Mouse (Mus musculus) gastrocnemius, postnatal 36 days (tissue): Measurements from ENCODE around the gene Dtl. TPM values are rescaled to one million over a fixed set of nuclear protein-coding genes. Genes with fewer than 3 reads are reported as not detected.
A peak's percentile ranks its signal among the peaks of the same experiment; 100 is the strongest.

ENCODE experiments used
- DNase-seq, 2 experiments: peaks; one replicate each; pipeline ENCODE4 v3.0.0; 2022
- intact Hi-C: fragments of 180-260 bp; cut with DNase I; formaldehyde crosslinking; loops from one replicate; pipeline ENCODE4 v1.15.1; 2025
- long read RNA-seq, 2 experiments: library from polyadenylated mRNA; stranded (forward); transcript quantifications; one replicate each; pipeline ENCODE4 v2.0.0; 2021
- total RNA-seq, 2 experiments: library from RNA; stranded (reverse); gene quantifications; 2 replicates each; pipeline ENCODE4 v1.2.3; 2021

The Dtl gene
- total RNA-seq = under 1 TPM; 0.17 to 0.38 TPM
- long read RNA-seq, experiment 1 = 0 reads
- long read RNA-seq, experiment 2 = 0 reads

DNA sequence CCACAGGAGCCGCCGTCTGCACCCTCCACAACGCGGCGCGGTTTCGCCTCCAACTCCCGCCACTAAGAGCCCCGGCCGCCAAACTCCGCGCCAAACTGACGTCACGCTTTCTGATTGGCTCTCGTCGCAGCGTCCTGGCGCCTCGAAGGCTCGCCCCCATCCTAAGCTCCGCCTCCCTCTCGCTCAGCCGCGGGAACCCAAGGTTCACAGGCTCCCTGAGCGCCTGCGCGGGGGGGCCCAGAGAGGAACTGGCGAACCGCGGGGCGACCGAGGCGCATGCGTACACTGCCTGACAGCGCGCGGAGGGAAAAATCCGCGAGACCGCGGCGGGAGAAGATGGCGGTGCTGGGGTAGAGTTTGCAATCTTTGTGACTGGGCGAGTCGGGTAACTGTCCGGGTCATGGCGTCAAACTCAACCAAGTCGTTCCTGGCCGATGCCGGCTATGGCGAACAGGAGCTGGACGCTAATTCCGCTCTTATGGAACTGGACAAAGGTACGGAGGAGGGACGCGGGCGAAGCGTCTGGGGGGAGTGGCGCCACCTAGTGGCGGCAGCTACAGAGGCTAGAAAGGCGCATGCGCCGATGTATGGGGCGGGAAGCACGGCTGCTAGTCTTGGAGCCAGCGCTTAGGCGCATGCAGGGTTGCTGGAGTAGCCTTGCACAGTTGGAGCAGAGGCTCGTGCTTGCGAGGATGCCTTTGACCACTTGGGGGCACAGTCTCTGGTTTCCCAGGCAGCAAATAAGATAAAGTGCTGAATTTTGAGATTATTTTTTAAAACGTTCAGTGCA is at the start of gene Dtl, which contains the start of gene Ints7:
TSS of gene Dtl (minus strand) at position 87 of the 790 bp plus-strand sequence.
TSS of gene Ints7 (plus strand) at position 179 of the 790 bp plus-strand sequence.
- peak; percentile 98 to 100 for DNase-seq
- intact Hi-C loops = loop anchor here (2.0 kb wide), 1 partner anchor 243 kb away; no protein-coding TSS in a partner anchor

DNA sequence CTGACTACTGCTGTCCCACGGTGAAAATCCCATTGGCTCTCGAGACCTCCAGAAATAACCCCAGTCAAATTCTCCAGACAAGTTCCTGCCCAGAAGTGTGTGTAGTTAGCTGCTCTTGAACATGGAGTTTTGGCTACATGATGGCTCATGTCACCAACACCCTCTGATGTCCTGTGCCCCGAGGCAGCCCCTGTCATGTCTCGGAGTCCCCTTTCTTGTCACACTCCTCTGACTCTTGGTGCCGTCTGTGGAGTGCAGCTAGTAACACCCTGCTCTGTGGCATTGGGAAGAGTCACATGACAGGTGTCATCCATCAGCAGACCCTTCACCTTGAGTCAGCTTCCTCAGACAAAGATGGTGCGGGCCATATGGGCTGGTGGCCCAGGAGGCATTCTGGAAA is 49.7 kb upstream of the Dtl start:
- intact Hi-C loops = loop anchor here (5.0 kb wide), 1 partner anchor 92 kb away; the partner anchor contains the start of gene Lpgat1
- no peak for DNase-seq

DNA sequence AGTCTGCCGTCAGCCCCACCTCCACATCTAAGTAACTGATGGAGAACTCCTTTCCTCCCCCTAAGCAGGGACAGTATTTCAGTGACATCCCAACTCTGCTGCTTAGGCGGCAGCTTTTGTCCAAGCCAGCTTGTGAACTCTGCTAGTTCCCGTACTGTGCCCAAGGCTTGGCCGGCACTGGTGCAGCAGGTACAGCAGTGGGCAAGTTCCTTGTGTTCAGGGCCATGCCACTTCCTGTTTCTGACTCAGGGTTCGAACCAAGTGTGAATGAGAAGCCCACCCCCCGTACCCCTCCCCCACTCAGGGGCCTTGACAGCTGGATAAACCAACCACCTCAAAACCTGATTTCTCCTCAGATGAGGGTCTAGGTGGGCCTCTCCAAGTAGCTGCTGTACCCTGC is 49.1 kb upstream of the Dtl start:
- DNase-seq = no peak
- intact Hi-C loops = no loop called here

DNA sequence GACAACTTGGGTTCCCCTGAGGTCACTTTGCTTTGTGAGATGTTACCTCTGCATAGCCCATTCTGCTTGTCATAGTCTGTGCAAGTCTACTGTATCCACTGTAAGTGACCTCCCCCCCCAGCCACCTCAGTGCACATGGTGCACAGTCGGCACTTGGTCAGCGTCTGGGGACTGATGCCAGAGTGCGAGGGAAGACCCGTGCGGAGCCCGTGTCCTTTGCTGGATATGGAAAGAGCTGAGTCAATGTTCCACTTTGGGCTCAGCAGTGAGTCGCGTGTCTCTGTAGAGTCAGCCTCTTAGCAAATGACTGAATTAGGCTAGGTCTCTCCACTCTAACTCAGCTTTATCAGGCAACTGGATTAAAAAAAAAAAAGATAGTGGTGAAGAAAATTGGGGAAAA is 47.5 kb upstream of the Dtl start:
- intact Hi-C loops = no loop called here
- DNase-seq = peak in 1 of 2 experiments; percentile 17

DNA sequence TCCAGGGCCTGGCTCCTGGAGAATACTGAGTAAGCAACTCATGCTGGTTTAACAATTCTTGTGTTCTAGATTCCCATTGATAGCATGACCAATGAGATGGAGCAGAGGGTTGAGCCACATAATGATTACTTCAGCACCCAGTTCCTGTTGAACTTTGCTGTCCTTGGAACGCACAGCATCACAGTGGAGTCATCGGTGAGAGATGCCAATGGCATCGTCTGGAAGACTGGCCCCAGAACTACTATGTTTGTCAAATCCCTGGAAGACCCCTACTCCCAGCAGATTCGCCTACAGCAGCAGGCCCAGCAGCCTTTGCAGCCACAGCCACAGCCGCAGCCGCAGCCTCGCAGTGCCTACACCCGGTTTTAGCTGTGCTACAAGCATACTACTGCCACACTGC is 45.8 kb upstream of the Dtl start:
- intact Hi-C loops = no loop called here
- DNase-seq = no peak

DNA sequence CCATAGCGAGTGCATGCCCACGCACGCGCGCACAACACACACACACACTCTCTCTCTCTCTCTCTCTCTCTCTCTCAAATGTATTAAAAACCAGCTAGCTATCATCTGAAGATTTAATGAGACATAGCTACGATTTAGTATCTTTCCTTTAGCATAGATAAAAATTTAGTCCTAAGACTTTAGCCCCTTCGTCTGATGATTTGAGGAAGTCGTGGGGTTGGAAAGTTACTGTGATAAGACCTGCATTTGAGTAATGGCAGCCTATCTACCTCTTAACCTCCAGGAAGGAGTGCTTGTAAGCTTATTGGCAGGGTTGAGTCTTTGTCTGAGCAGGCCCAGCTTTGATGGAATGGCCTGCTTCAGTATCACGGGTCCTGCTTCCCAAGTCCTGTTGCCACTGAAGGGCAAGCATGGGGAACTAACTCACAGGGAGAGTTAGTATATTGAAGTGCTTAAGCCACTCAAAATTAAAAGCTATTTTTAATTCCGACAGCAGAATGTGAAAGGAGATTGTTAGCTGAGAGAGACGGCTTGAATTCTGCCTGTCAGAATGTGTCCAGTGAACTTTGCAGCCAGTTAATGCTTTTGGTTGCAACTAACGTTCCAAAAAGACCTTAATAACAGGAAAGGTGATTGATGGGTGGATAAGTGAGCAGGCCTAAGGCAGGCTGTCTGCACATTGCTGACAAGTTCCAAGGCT is 42.9 kb upstream of the Dtl start:
- DNase-seq = no peak
- intact Hi-C loops = no loop called here

DNA sequence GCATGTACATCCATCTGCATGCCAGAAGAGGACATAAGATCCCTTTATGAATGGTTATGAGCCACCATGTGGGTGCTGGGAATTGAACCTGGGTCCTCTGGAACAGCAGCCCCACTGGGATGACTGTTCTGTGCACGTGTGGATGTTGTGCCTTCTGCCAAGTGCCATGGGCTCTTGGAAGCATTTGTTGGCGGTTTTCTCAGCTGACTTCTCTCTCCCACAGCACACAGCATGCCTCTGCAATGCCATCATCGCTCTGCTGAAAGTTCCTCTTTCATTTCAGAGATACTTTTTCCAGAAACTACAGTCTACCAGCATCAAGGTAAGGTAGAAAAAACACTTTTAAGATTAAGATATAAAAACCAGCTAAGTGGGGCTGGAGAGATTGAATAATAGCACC is 42.2 kb upstream of the Dtl start:
- intact Hi-C loops = no loop called here
- no peak for DNase-seq

DNA sequence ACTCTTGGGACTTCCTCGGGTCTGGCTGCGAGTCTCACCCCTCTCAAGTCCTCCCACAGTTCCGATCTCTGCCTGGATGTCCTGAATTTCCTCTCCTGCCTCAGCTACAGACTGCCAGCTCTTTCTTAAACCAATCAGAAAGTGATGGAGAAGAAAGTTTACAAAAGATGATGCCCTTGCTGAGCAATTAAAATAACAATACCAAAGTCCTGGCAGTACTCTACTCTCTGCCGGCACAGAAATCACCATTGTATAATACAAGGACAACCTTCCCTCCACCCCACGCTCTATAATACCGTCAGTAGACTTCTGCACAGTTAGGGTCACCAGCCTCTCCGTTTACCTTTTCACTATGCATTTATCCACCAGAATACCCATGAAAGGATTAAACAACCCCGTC is 40.9 kb upstream of the Dtl start:
- intact Hi-C loops = no loop called here

DNA sequence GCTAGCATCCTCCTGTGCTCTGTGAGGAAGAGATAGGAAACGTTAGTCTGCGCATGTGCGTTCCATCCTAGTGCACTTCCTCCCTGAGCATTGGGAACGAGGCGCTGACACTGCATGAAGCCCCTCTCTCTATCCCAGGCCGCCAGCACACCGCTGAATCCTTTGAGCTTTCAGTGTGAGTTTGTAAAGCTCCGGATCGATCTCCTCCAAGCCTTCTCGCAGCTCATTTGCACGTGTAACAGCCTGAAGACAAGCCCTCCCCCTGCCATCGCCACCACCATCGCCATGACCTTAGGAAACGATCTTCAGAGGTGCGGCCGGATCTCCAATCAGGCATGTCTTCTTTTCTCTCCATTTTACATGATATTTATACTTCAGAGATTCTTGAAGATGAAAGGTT is 37.5 kb upstream of the Dtl start:
- intact Hi-C loops = no loop called here
- no peak for DNase-seq

More for the DNA sequence above, 40.9 kb upstream of the Dtl start:
- DNase-seq = no peak

DNA sequence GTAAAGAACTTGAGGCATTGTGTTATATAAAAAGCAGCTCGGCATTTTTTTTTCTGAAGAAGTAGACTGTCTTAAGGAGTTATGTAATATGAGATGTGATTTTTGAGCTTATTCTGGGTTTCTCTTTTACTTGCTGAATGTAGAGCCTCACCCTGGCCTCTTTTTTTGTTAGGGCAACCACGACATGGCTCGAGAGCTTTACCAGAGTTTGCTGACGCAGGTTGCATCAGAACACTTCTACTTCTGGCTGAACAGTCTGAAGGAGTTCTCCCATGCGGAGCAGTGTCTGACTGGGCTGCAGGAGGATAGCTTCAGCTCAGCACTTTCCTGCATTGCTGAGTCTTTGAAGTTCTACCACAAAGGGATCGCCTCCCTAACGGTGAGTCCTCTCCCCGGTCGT is 36.3 kb upstream of the Dtl start:
- DNase-seq = no peak
- intact Hi-C loops = no loop called here

DNA sequence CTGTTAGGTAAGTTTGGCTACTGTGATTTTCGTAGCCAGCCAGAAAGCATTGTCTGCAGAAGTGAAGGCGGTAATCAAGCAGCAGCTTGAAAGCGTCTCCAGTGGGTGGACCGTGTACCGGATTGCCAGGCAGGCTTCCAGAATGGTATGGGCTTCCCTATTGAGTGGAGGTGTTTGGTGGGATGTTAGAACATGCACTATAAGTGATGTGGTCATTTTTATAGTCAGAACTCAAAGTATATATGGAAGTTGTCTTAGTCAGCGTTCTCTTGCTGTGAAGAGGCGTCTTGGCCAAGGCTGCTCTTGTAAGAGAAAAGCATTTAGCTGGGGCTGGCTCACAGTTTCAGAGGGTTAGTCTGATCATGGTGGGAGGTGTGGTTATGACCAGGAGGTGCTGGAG is 35.0 kb upstream of the Dtl start:
- no peak for DNase-seq
- intact Hi-C loops = no loop called here

DNA sequence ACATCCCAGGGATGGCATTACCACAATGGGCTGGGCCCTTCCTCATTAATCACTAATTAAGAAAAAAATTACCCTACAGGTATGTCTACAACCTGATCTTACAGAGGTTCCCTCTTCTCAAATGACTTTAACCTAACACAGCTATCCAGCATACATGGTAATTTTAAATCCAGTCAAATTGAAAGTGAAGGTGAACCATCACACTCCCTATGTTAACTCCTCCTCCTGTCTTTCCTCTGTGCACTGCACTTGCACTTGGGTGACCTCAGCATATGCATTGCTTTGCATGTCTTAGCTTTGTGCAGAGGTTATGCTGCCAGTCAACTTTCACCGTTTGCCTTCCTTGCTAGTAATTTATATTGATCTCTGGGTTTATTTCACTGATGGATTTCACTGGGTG is 34.2 kb upstream of the Dtl start:
- DNase-seq = no peak
- intact Hi-C loops = no loop called here

DNA sequence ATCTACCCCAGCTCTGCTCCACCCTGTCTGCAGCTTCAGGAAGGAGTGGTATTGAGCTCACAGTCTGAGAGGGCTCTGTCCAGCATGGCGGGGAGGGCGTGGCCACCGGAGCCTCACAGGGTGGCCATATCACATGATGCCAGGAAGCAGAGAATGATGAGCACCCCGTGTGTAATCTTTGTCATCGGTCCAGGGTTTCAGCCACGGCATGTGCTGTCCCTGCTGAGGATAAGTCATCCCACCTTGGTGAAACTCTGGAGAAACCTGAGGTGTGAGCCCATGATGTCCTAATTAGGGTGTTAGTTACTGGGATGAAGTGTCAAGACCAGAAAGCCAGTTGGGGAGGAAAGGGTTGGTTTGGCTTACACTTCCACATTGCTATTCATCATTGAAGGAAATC is 33.7 kb upstream of the Dtl start:
- intact Hi-C loops = no loop called here
- no peak for DNase-seq

DNA sequence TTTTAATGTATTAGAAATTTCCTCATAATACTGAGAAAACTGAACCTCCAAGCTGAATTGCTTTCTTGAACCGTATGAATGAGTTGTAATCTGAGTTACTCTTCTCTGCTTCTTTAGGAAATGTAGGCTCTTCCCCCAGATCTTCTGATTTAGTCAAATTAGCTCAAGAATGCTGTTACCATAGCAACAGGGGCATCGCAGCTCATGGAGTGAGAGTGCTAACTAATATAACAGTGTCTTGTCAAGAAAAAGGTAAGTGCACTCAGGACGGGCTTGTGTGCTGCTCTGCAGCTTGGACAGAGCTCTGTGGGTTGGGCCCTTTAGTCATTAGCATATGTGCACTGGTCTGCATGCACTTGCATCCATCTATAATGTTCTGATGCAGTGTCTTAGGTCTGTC is 29.3 kb upstream of the Dtl start:
- DNase-seq = no peak
- intact Hi-C loops = no loop called here

DNA sequence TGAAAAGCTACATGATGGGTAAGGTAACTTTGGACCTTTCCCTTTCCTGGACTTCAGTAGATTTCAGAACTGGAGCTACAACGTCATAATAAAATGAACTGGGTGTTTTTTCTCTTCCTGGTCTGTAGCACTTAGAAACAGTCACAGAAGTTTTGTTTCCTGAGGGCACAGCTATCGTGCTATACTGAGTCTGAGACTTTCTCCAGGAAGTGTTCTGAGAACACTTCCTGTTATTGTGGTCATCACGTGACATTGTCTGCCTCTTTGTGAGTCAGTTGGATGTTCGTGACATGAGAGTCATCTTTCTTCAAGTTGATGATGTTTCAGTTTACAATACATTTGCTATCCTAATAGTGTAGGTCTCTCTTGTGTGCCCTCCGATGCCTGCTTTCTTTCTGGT is 23.9 kb upstream of the Dtl start:
- intact Hi-C loops = no loop called here
- DNase-seq = no peak

DNA sequence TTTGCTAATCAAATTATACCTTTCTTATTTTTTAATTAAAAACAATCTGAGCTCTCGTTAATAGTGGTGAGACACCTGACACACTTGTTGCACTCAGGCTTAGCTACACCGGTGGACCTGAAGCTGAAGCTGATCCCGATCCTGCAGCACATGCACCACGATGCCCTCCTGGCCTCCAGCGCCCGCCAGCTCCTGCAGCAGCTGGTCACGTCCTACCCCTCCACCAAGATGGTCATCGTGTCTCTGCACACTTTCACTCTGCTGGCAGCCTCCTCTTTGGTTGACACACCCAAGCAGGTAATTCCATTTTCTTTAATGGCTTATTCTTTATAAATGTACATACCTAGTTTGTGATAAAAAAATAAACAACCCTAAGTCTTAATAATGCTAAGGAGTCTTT is 20.7 kb upstream of the Dtl start:
- no peak for DNase-seq
- intact Hi-C loops = no loop called here

DNA sequence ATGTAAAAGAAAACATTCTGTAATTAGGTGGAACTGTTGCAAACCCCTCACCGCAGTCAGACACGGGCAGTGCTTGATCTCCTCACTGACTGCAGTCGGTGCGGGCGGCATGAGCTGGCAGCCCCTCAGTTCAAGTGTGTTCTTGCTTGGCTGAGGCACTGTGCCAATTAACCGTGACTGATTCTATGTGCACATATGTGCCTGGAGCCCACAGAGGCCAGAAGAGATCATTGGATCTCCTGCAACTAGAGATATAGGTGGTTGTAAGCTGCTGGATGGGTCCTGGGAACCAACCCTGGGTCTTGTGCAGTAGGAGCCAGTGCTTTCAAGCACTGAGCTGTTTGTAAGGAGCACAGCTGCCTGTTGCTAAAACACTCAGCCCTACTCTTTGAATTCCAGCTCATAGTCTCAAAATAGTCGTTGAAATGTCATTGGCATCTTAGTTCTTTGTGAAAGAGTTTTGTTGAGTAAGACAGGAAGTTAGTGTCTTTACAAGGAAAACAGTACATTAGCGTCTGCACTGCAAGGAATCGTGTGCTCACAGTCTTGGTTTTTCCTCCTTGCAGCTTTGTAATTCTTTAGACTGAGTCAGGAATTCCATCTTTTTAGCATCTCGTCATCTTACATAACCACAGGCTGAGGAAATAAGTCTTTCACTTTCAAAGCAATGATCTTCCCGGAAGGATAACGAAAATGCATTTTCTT is 16.8 kb upstream of the Dtl start:
- intact Hi-C loops = no loop called here
- no peak for DNase-seq

DNA sequence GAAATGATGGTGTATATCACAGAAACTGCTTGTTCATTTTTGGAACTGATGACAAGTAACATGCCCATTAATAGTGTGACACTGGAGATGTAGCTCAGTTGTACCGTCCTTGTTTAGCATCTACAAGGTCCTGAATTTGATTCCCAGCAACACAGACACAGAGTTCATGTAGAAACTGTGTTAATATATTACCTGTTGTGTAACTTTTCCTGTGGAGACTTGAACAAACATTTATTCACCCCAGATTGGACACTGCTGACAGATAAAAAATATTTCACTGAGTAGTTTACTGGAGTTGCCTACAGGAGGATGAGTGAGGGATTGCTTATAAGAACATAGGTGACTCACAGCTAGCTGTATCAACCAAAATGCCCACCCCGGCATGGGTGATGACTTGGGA is 13.4 kb upstream of the Dtl start:
- intact Hi-C loops = no loop called here

DNA sequence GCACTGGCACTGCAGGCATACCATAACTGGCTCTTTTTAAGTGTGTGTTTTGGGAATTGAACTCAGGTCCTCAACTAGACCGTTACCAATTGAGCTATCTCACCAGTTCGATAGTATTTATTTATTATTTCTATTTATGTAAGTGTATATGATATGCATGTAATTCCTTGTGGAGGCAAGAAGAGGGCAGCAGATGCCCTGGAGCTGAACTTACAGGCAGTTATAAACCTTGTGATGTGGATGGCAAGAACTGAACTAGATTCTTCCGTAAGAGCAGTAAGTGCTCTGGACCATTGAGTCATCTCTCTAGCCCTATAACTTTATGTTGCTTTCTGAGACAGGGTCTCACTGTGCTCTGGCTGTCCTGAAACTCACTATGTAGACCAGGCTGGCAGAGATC is 11.7 kb upstream of the Dtl start:
- no peak for DNase-seq
- intact Hi-C loops = no loop called here

More for the DNA sequence above, 13.4 kb upstream of the Dtl start:
- DNase-seq = no peak

DNA sequence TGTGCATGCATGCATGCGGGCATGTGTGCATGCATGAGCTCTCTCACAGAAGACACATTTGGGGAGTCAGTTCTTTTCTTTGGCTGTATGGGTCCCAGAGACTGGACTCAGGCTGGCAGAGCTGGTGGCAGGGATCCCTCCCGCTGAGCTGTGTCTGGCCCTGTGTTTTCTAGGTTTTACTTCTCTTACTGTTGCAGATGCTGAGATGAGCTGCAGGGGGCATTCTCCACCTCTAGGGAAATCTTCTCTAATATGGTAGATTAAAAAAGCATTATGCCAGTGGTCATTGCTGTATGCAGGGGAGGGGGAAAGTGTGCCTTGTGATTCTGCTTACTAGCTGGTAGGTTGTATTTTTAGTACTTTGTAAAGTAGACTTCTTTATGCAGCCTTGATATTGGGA is 10.4 kb upstream of the Dtl start:
- no peak for DNase-seq
- intact Hi-C loops = no loop called here

DNA sequence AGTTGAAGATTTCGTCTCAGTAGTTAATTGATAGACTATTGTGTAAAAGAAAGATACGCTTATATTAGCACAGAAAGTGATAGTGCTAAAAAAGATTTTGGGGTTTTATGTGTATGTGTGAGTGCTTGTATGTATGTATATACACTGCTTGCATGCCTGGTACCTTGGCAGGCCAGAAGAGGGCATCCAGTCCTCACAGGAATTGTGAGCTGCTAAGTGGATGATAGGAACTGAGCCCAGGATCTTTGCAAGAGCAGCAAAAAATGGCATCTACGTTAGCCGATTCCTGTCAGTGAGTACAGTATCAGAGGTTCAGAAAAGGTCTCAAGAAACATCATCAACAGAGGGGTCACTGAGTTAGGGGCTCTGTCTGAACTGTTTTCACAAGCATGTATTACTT is 9.1 kb upstream of the Dtl start:
- intact Hi-C loops = no loop called here
- no peak for DNase-seq
